Mouse (Mus musculus) liver, adult 2 months (tissue): Measurements from ENCODE around the gene Thumpd3.

Experiments used
- CTCF ChIP-seq: fragments of 200-500 bp; IDR thresholded peaks from 2 replicates; pipeline ENCODE4 v1.5.1; 2011; ENCODE audit warnings: low read depth, low read length, control low read depth
- POLR2A ChIP-seq: fragments of 200-500 bp; IDR thresholded peaks from 2 replicates; pipeline ENCODE4 v1.6.1; 2011; ENCODE audit warnings: low read length, control low read depth; ENCODE audit not compliant: insufficient read depth; ENCODE audit errors: extremely low read depth

DNA sequence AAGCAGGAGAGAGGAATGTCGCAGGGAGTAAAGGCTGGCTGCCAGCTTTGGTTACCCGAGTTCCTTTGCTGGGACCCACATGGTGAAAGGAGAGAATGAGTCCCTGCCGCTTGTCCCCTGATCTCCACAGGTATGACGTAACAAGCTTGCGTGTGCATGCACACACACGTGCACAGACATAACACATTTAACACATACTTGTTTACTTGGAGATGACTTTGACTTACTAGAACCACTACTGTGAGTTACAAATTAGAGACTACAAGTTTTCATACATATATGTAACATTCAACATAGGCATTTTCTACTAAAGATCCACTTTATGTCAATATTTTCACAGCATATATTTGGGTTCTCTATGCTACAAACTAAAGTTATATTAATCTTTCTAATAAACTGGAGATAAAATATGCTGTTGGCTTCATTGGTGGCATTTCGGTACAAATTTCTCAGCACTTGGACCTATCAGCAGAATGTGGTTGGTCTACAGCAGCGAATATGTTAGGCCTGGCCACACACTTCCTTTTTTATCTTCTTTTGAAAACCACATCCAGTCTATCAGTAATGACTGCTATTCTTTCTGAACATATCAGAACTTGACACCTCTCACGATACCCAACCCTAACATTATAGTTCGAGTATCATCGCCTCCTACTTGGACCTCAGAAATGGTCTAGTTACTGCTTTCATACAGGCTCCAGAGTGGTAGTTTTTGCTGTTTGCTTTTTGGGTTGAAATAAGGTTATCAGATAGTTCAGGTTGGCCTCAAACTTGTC is 4.6 kb upstream of the Thumpd3 start:
- no peak for TF ChIP-seq CTCF
- TF ChIP-seq POLR2A: no peak
